Mouse (Mus musculus): Measurements from ENCODE around the gene Rcan2. TPM values are rescaled to one million over a fixed set of nuclear protein-coding genes. Genes with fewer than 3 reads are reported as not detected.

The Rcan2 gene
- polyA plus RNA-seq, 1 experiment, result 96.2 TPM

DNA sequence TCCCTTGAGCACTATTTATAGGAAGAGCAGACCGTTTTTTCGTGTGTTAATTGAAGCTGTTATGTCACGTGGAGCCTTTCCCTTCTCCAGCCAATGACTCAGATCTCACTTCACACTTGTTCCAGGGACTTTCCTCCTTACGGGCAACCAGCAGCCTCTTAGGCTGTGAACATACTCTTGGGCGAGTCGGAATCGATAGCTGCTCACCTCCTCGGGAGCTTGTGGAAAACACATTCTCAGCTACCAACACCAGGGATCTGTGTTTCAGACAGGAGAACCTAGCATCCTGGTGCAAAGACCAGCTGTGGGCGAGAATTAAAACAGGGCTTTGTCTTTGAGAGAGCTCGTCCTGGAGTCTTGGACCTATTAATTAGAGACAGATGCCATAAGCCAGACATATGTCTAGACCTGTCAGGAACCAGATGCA, 189.8 kb downstream of the Rcan2 start:
- no peak for TF ChIP-seq POLR2A (IDR thresholded peaks at IDR 0.05; ENCODE audit: borderline replicate concordance, extremely low read depth, insufficient read depth, insufficient read length, poor library complexity, severe bottlenecking)
- no peak for TF ChIP-seq CTCF (IDR thresholded peaks at IDR 0.05; ENCODE audit: borderline replicate concordance, extremely low read depth, insufficient read depth, insufficient read length)
- DNase-seq (ENCODE audit: low read depth), result peak; percentile 68

GRCm38 (mm10) chr17:43994080-43994479, 192.9 kb downstream of the Rcan2 start:
- DNase-seq (ENCODE audit: low read depth), result peak; percentile 73
- no peak for TF ChIP-seq POLR2A (IDR thresholded peaks at IDR 0.05; ENCODE audit: borderline replicate concordance, extremely low read depth, insufficient read depth, insufficient read length, poor library complexity, severe bottlenecking)
- TF ChIP-seq CTCF (IDR thresholded peaks at IDR 0.05; ENCODE audit: borderline replicate concordance, extremely low read depth, insufficient read depth, insufficient read length), result no peak

DNA sequence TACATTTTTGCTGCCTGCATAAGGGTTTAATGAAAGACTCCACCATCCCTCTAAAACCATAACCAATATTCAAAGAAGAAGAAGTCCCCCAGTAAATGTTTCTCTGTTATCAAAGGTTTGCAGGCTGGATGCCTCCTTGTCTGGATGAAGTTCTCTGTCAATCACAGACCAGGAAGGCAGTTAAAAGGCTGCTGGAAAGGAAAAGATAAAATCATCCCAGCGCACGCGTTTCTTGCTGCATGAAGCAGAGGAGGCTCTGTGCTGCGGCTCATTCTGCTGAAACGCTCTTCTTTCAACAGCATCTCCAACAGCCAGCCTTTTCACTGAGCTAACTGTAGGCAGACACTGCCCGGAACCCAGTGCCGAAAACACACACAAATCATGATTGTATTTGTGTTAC, 196.4 kb downstream of the Rcan2 start:
- DNase-seq (ENCODE audit: low read depth), result peak; percentile 65
- no peak for TF ChIP-seq POLR2A (IDR thresholded peaks at IDR 0.05; ENCODE audit: borderline replicate concordance, extremely low read depth, insufficient read depth, insufficient read length, poor library complexity, severe bottlenecking)
- no peak for TF ChIP-seq CTCF (IDR thresholded peaks at IDR 0.05; ENCODE audit: borderline replicate concordance, extremely low read depth, insufficient read depth, insufficient read length)

- no peak for TF ChIP-seq POLR2A (IDR thresholded peaks at IDR 0.05; ENCODE audit: borderline replicate concordance, extremely low read depth, insufficient read depth, insufficient read length, poor library complexity, severe bottlenecking)
- no peak for TF ChIP-seq CTCF (IDR thresholded peaks at IDR 0.05; ENCODE audit: borderline replicate concordance, extremely low read depth, insufficient read depth, insufficient read length)
These were observed 196.9 kb downstream of the Rcan2 start for GRCm38 (mm10) chr17:43998095-43998494.

DNA sequence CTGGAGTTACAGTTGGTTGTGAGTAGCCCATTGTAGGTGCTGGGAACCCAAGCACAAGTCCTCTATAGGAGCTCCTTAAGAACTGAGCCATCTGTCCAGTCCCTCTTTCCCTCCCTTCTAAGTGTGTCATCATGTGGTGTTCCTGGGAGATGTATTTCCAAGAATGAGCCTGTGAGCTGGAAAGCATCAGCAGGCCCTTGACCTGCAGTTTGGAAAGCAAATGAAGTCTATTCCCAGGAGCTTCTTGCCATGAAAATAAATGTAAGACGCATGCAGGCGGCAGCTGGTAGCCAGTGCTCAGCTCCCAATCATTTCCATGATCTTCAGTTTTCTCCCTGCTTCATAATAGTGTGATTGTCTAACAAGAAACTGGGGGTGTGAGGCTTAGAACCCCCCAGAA, 203.2 kb downstream of the Rcan2 start:
- no peak for DNase-seq (ENCODE audit: low read depth)
- no peak for TF ChIP-seq CTCF (IDR thresholded peaks at IDR 0.05; ENCODE audit: borderline replicate concordance, extremely low read depth, insufficient read depth, insufficient read length)
- no peak for TF ChIP-seq POLR2A (IDR thresholded peaks at IDR 0.05; ENCODE audit: borderline replicate concordance, extremely low read depth, insufficient read depth, insufficient read length, poor library complexity, severe bottlenecking)

More at GRCm38 (mm10) chr17:43998095-43998494, 196.9 kb downstream of the Rcan2 start:
- no peak for DNase-seq (ENCODE audit: low read depth)

GRCm38 (mm10) chr17:44007411-44007810, 206.3 kb downstream of the Rcan2 start:
- no peak for DNase-seq (ENCODE audit: low read depth)
- no peak for TF ChIP-seq POLR2A (IDR thresholded peaks at IDR 0.05; ENCODE audit: borderline replicate concordance, extremely low read depth, insufficient read depth, insufficient read length, poor library complexity, severe bottlenecking)
- TF ChIP-seq CTCF (IDR thresholded peaks at IDR 0.05; ENCODE audit: borderline replicate concordance, extremely low read depth, insufficient read depth, insufficient read length), result no peak

- no peak for DNase-seq (ENCODE audit: low read depth)
- TF ChIP-seq CTCF (IDR thresholded peaks at IDR 0.05; ENCODE audit: borderline replicate concordance, extremely low read depth, insufficient read depth, insufficient read length), result no peak
These were observed 210.8 kb downstream of the Rcan2 start for GRCm38 (mm10) chr17:44011917-44012316.

DNA sequence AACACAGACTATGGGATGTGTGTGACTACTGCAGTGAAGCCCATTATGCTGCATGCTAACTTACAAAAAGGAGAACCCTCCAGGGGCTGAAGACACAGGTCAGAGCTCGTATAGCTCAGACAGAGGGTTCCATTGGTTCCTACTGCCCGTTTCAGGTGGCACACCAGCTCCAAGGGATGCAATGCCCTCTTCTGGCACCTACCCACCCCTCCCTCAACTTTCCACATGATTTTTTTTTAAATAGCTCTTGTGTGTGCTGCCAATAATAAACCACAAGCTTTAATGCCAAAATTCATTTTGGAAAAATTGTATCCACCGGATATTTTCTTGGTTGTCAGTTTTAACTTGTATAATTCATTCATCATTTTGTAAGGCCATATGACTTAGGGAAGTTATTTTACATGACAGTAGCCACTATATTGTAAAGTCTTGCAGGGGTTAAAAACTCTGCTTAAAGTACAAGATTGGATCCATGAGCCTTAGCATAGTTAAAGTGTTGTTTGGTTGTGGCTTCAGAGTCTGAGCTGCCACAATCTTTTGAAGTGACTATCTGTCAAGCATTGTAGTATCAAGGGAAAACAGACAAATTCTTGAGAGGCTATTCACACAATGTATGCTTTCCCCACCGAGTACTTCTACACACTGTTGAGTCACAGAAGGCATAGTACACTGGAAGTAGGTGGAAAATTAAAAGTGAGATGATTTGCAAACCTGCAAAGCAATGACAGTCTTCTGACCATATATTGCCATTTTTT, 212.8 kb downstream of the Rcan2 start:
- TF ChIP-seq CTCF (IDR thresholded peaks at IDR 0.05; ENCODE audit: borderline replicate concordance, extremely low read depth, insufficient read depth, insufficient read length) (no peak), POLR2A (IDR thresholded peaks at IDR 0.05; ENCODE audit: borderline replicate concordance, extremely low read depth, insufficient read depth, insufficient read length, poor library complexity, severe bottlenecking) (no peak)

GRCm38 (mm10) chr17:44016314-44016713, 215.2 kb downstream of the Rcan2 start:
- TF ChIP-seq CTCF (IDR thresholded peaks at IDR 0.05; ENCODE audit: borderline replicate concordance, extremely low read depth, insufficient read depth, insufficient read length) (no peak), POLR2A (IDR thresholded peaks at IDR 0.05; ENCODE audit: borderline replicate concordance, extremely low read depth, insufficient read depth, insufficient read length, poor library complexity, severe bottlenecking) (no peak)
- DNase-seq (ENCODE audit: low read depth), result no peak

More for the DNA sequence above, 212.8 kb downstream of the Rcan2 start:
- no peak for DNase-seq (ENCODE audit: low read depth)

GRCm38 (mm10) chr17:44020707-44021220, 219.6 kb downstream of the Rcan2 start:
- no peak for DNase-seq (ENCODE audit: low read depth)
- no peak for TF ChIP-seq CTCF (IDR thresholded peaks at IDR 0.05; ENCODE audit: borderline replicate concordance, extremely low read depth, insufficient read depth, insufficient read length)
- TF ChIP-seq POLR2A (IDR thresholded peaks at IDR 0.05; ENCODE audit: borderline replicate concordance, extremely low read depth, insufficient read depth, insufficient read length, poor library complexity, severe bottlenecking), result no peak

DNA sequence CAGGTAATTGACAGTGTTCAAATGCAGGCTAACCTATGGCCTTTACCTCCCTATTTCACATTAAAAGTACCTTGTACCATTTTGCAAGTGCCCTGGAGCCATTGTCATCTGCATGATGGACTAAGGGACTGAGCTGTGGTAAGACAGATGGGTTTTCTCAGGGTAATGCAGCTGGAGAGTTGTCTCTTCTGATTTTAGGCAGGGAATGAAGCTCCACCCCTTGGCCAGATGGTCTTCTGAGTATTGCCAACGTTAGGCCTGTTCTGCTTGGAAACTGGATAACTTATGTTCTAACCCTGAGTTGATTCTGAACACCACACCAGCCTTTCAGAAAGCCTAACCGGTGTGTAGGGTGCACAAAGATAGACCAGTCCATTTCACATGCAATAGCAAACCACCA, 222.7 kb downstream of the Rcan2 start:
- TF ChIP-seq POLR2A (IDR thresholded peaks at IDR 0.05; ENCODE audit: borderline replicate concordance, extremely low read depth, insufficient read depth, insufficient read length, poor library complexity, severe bottlenecking) (no peak), CTCF (IDR thresholded peaks at IDR 0.05; ENCODE audit: borderline replicate concordance, extremely low read depth, insufficient read depth, insufficient read length) (no peak)
- DNase-seq (ENCODE audit: low read depth), result peak; percentile 5

GRCm38 (mm10) chr17:44025011-44025410, 223.9 kb downstream of the Rcan2 start:
- TF ChIP-seq POLR2A (IDR thresholded peaks at IDR 0.05; ENCODE audit: borderline replicate concordance, extremely low read depth, insufficient read depth, insufficient read length, poor library complexity, severe bottlenecking), result no peak
- no peak for TF ChIP-seq CTCF (IDR thresholded peaks at IDR 0.05; ENCODE audit: borderline replicate concordance, extremely low read depth, insufficient read depth, insufficient read length)
- DNase-seq (ENCODE audit: low read depth), result peak; percentile 6
